Mouse (Mus musculus) lung, adult 2 months (tissue): ENCODE results near the gene Poll.

Source experiments
- CTCF ChIP-seq: fragments of 200-500 bp; IDR thresholded peaks from 2 replicates; pipeline ENCODE4 v1.5.1; 2011; ENCODE audit warnings: mild to moderate bottlenecking, low read length, control low read depth; ENCODE audit not compliant: insufficient read depth
- POLR2A ChIP-seq: fragments of 200-500 bp; IDR thresholded peaks from 2 replicates; pipeline ENCODE4 v1.6.1; 2011; ENCODE audit warnings: low read depth, mild to moderate bottlenecking, control low read depth, low read length, borderline replicate concordance; ENCODE audit errors: extremely low read depth

DNA sequence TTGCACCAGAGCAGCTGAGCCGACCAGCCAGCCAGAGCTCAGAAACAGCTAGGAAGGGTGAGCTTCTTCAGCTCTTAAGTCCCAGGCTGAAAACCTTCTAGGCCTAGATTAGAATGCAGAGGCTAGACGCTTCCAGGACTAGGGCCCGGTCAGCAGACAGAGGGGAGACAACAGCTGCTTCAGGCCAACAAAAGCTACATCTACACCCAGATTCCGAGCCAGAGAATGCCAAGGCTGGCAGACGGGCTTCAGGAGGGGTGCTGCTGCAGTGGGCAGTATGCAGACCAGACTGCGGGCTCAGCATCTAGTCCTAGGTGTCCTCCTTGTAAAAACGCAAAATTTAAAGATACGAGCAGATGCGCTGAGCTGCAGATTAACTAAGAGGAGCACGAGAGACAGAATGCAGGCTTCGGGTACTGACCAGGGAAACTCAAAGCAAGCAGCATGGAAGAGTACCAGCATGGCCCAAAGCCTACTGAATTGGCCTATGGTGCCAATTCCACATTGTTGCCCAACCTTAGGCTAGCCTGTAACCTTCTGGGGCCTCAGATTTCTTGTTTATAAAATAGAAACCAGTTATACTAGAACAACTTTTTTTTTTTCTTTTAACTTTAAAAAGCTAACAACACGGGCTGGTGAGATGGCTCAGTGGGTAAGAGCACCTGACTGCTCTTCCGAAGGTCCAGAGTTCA lies 48.5 kb upstream of the Poll start:
- TF ChIP-seq POLR2A (no peak), CTCF (no peak)
